Mouse (Mus musculus) myocyte (in vitro differentiated cells): ENCODE measurements around the gene Syt7. TPM values are rescaled to one million over a fixed set of nuclear protein-coding genes. Genes with fewer than 3 reads are reported as not detected.

Experiments used
- H3K27me3 ChIP-seq: one replicate; pipeline ENCODE4 v1.6.1; 2011; ENCODE audit not compliant: control insufficient read depth, insufficient read depth, insufficient read length
- H3K36me3 ChIP-seq: one replicate; pipeline ENCODE4 v1.6.1; 2011; ENCODE audit not compliant: control insufficient read depth, insufficient read depth
- H3K4me2 ChIP-seq: one replicate; pipeline ENCODE4 v1.6.1; 2011; ENCODE audit warnings: low read depth, control low read depth
- H3K4me3 ChIP-seq: one replicate; pipeline ENCODE4 v1.5.1; 2011; ENCODE audit warnings: mild to moderate bottlenecking, control low read depth, moderate library complexity
- H3K79me2 ChIP-seq: one replicate; pipeline ENCODE4 v1.6.1; 2011; ENCODE audit not compliant: control insufficient read depth, insufficient read depth
- H3ac ChIP-seq: one replicate; pipeline ENCODE4 v1.6.1; 2011; ENCODE audit not compliant: control insufficient read depth, insufficient read length
- CEBPB ChIP-seq: IDR thresholded peaks from 2 replicates; pipeline ENCODE4 v1.6.1; 2011; ENCODE audit warnings: mild to moderate bottlenecking, moderate library complexity; ENCODE audit not compliant: poor library complexity, insufficient read depth, severe bottlenecking
- E2F4 ChIP-seq: IDR thresholded peaks from one replicate; pipeline ENCODE4 v1.6.1; 2011; ENCODE audit warnings: mild to moderate bottlenecking, control low read depth, moderate library complexity; ENCODE audit not compliant: insufficient read depth
- MAX ChIP-seq: IDR thresholded peaks from one replicate; pipeline ENCODE4 v1.6.1; 2011; ENCODE audit warnings: low read depth, mild to moderate bottlenecking, control low read depth
- MYOD1 ChIP-seq, 3 experiments: IDR thresholded peaks; one replicate each; pipeline ENCODE4 v1.6.1; 2011; ENCODE audit warnings: control low read depth in 2 of 3, low read depth in 2 of 3, mild to moderate bottlenecking in 2 of 3, moderate library complexity in 1 of 3; ENCODE audit not compliant: insufficient read length in 2 of 3, control insufficient read depth in 1 of 3
- MYOG ChIP-seq, 3 experiments: IDR thresholded peaks; one replicate each; pipeline ENCODE4 v1.6.1; 2011; ENCODE audit warnings: control low read depth in 2 of 3, low read depth in 2 of 3, mild to moderate bottlenecking in 2 of 3; ENCODE audit not compliant: insufficient read length in 2 of 3, control insufficient read depth in 1 of 3, insufficient read depth in 1 of 3
- POLR2A ChIP-seq: IDR thresholded peaks from one replicate; pipeline ENCODE4 v1.6.1; 2011; ENCODE audit warnings: low read depth, mild to moderate bottlenecking, control low read depth, moderate library complexity; ENCODE audit not compliant: insufficient read length
- POLR2AphosphoS2 ChIP-seq: IDR thresholded peaks from one replicate; pipeline ENCODE4 v1.6.1; 2011; ENCODE audit warnings: low read depth, control low read depth; ENCODE audit not compliant: insufficient read length
- REST ChIP-seq: IDR thresholded peaks from one replicate; pipeline ENCODE4 v1.6.1; 2011; ENCODE audit warnings: mild to moderate bottlenecking, control low read depth, moderate library complexity; ENCODE audit not compliant: insufficient read depth, insufficient read length
- SRF ChIP-seq: IDR thresholded peaks from one replicate; pipeline ENCODE4 v1.6.1; 2011; ENCODE audit warnings: low read depth; ENCODE audit not compliant: control insufficient read depth, insufficient read length
- TCF12 ChIP-seq: IDR thresholded peaks from one replicate; pipeline ENCODE4 v1.6.1; 2011; ENCODE audit warnings: mild to moderate bottlenecking, control low read depth; ENCODE audit not compliant: poor library complexity, insufficient read depth, severe bottlenecking
- TCF3 ChIP-seq: IDR thresholded peaks from one replicate; pipeline ENCODE4 v1.6.1; 2011; ENCODE audit warnings: low read depth, control low read depth; ENCODE audit not compliant: insufficient read length
- USF1 ChIP-seq: IDR thresholded peaks from one replicate; pipeline ENCODE4 v1.6.1; 2011; ENCODE audit warnings: low read depth, mild to moderate bottlenecking, control low read depth, moderate library complexity
- polyA plus RNA-seq: library from polyadenylated mRNA; unstranded; fragments of >200 nt; fragmentation: generic; extraction: Trizol; gene quantifications from one replicate; pipeline ENCODE4 v1.2.1, GENCODE M21; 2012; ENCODE audit warnings: missing spikeins

Syt7 gene
- polyA plus RNA-seq, 1 experiment, result 0.42 TPM

DNA sequence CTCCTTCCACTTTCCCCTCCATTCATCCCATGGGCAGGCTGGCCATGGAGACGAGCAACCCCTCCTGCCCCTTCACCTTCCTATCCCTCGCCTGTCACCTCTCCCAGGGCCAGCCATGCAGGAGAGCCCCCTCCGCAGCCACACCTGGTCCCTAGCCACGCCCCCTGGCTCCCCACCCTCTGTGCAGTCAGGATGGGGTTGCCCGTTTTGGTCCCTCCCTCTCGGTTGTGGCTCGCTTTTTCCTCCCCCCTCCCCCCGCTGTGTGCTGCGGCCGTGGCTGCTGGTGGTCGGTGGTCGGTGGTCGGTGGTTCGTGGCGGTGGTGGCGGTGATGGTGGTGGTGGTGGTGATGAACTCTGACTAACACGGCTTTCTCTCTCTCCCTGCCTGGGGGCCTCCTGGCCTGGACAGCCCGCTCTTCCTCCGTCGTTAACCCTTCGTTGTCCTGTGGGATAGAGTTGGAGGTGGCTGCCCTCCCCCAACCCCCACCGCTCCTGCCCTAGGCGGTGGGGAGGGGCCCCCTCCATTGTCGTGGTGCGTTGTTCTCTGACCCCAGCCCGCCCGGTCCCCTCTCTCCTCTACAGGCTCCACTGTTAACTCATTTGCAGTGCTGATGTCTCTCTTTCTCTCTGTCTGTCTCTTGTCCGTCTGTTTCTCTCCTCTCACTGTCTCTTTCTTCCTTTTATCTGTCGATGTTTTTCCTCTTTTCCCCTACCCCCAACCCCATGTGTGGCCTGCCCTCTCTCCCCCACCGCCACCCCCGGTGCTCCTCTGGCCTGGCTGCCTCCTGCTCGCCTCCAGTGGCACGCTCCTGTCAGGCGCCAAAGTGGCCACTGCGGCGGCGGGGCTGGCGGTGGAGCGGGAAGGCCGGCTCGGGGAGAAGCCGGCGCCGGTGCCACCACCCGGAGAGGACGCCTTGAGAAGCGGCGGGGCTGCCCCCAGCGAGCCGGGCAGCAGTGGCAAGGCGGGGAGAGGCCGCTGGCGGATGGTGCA, 33.4 kb downstream of the Syt7 start:
- no peak overlapping the region for H3ac ChIP-seq
- no peak overlapping the region for H3K4me3 ChIP-seq
- no peak overlapping the region for H3K4me2 ChIP-seq
- no peak for TF ChIP-seq E2F4
- no peak for TF ChIP-seq MYOD1 (IDR thresholded peaks at IDR 0.05; ENCODE audit: control insufficient read depth in 1 of 3, insufficient read length in 2 of 3, low read depth in 2 of 3)
- TF ChIP-seq POLR2A, result no peak
- TF ChIP-seq MYOG (IDR thresholded peaks at IDR 0.05; ENCODE audit: control insufficient read depth in 1 of 3, insufficient read depth in 1 of 3, insufficient read length in 2 of 3, low read depth in 2 of 3), result no peak
- TF ChIP-seq POLR2AphosphoS2, result no peak
- no peak for TF ChIP-seq USF1
- no peak for TF ChIP-seq MAX
- no peak for TF ChIP-seq REST
- no peak for TF ChIP-seq TCF3
- H3K36me3 ChIP-seq, result no peaks in the 10 kb centered on the region
- H3K27me3 ChIP-seq, result peaks cover 28% of the 10 kb centered on the region
- H3K79me2 ChIP-seq, result no peaks in the 10 kb centered on the region

DNA sequence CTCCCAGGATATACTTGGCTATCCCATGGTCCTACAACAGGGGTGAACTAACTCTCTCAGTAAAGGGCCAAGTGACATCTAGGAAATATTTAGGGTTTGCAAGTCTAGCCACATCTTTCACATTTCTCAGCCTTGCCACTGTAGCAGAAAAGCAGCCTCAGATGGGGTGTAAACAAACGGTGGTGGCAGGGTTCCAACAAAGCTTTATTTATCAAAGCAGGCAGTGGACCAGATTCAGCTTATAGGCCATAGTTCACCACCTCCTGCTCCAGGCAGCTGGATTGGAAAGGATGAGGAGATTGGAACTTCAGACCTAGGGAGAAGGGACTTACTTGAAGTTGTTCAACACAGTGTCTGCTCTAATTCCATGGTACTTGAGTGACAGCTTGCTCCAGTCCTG, 35.9 kb downstream of the Syt7 start:
- no peaks in the 10 kb centered on the region for H3K36me3 ChIP-seq
- H3K79me2 ChIP-seq, result no peaks in the 10 kb centered on the region
- H3ac ChIP-seq, result no peak overlapping the region
- H3K27me3 ChIP-seq, result peaks cover 37% of the 10 kb centered on the region
- H3K4me3 ChIP-seq, result no peak overlapping the region
- no peak overlapping the region for H3K4me2 ChIP-seq
- TF ChIP-seq MAX (no peak), REST (no peak), CEBPB (no peak), POLR2AphosphoS2 (no peak), MYOD1 (IDR thresholded peaks at IDR 0.05; ENCODE audit: control insufficient read depth in 1 of 3, insufficient read length in 2 of 3, low read depth in 2 of 3) (no peak), MYOG (IDR thresholded peaks at IDR 0.05; ENCODE audit: control insufficient read depth in 1 of 3, insufficient read depth in 1 of 3, insufficient read length in 2 of 3, low read depth in 2 of 3) (no peak), SRF (no peak), TCF3 (no peak), TCF12 (no peak)

DNA sequence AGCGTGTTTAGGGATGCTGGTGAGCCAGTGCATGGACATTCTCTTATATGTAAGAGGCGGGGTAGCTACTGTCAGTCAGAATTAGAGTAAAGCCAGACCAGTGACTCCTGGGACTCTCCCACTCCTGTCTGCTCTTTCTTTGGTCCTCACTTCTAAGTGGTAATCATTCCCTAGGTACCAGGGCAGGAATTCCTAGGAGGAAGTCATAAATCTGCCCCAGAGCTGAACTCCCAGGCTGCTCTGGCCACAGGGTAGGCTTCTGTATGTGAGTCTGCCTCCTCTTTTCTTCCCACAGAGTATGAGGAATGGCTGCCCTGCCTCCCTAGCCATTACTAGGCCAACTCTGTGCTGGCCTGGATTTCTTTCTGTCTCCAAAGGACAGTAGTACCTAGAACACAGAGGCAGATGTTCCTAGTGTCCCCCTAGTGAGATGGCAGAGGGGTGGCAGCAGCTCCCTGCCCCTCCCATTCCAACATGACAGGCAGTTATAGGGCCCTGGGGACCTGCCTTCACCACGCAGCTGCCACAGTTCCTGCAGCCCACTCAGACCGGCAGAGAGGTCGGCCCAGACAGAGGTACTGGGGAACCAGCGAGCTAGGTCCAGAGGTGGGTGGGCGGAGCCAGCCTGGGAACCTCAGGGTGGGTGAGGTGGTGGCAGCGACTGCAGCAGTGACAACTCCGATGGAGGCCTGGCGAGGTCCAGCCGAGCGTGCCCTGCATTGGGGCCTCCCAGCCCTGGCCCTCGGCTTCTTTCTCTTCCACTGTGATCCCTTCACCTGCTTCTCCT, 36.8 kb downstream of the Syt7 start:
- TF ChIP-seq POLR2AphosphoS2 (no peak), TCF12 (no peak), TCF3 (no peak), E2F4 (no peak), MYOD1 (IDR thresholded peaks at IDR 0.05; ENCODE audit: control insufficient read depth in 1 of 3, insufficient read length in 2 of 3, low read depth in 2 of 3) (no peak), SRF (no peak), REST (no peak), MYOG (IDR thresholded peaks at IDR 0.05; ENCODE audit: control insufficient read depth in 1 of 3, insufficient read depth in 1 of 3, insufficient read length in 2 of 3, low read depth in 2 of 3) (no peak), MAX (no peak), USF1 (no peak), CEBPB (no peak), POLR2A (no peak)
- H3ac ChIP-seq, result no peak overlapping the region
- H3K36me3 ChIP-seq, result no peaks in the 10 kb centered on the region
- H3K27me3 ChIP-seq, result peaks cover 46% of the 10 kb centered on the region
- H3K79me2 ChIP-seq, result no peaks in the 10 kb centered on the region
- H3K4me2 ChIP-seq, result no peak overlapping the region
- H3K4me3 ChIP-seq, result no peak overlapping the region

DNA sequence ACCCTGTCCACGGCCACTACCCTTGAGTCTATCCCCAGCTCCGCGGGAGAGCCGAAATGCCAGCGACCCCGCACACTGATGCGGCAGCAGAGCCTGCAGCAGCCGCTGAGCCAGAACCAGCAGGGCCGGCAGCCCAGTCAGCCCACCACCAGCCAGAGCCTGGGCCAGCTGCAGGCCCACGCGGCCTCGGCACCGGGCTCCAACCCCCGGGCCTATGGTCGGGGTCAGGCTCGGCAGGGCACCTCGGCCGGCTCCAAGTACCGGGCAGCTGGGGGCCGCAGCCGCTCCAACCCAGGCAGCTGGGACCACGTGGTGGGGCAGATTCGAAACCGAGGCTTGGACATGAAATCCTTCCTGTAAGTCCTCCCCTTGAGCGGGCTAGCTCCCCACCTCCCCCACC, 37.4 kb downstream of the Syt7 start:
- Histone ChIP-seq H3K4me3 (no peak overlapping the region), H3K27me3 (peaks cover 50% of the 10 kb centered on the region)

More for the DNA sequence above, 37.4 kb downstream of the Syt7 start:
- no peak overlapping the region for H3K4me2 ChIP-seq
- H3ac ChIP-seq, result no peak overlapping the region
- no peaks in the 10 kb centered on the region for H3K36me3 ChIP-seq
- no peaks in the 10 kb centered on the region for H3K79me2 ChIP-seq
- TF ChIP-seq CEBPB (no peak), POLR2A (no peak), MAX (no peak), TCF12 (no peak), E2F4 (no peak), TCF3 (no peak), POLR2AphosphoS2 (no peak)
